Mouse (Mus musculus): ENCODE measurements around the gene A630001G21Rik. TPM values are rescaled to one million over a fixed set of nuclear protein-coding genes. Genes with fewer than 3 reads are reported as not detected.
"Not testable (repeated sequence)": the region's sequence is repeated elsewhere in the genome, so short reads cannot be mapped to it uniquely, and the experiment has no call there.

A630001G21Rik gene
- total RNA-seq (2022) = 1 to 10 TPM in 1 of 4 experiments, under 1 TPM in 3; 0.22 to 1.3 (median 0.34) TPM

DNA sequence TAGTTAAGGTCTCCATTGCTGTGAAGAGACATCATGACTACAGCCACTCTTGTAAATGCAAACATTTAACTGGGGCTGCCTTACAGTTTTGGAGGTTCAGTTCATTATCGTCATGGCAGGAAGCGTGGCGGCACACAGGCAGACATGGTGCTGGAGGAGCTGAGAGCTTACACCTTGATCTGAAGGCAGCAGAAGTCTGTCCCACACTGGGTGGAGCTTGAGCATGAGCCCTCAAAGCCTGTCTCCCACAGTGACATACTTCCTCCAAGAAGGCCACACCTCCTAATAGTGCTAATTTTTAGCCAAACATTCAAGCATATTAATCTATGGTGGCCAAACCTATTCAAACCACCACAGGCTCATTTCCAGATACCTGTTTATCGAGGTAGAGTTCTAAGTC, at the start of gene A630001G21Rik:
Gene A630001G21Rik (minus strand): TSS at position 208 of the 400 bp plus-strand sequence.
- no peak for DNase-seq (ENCODE audit: low spot score)

DNA sequence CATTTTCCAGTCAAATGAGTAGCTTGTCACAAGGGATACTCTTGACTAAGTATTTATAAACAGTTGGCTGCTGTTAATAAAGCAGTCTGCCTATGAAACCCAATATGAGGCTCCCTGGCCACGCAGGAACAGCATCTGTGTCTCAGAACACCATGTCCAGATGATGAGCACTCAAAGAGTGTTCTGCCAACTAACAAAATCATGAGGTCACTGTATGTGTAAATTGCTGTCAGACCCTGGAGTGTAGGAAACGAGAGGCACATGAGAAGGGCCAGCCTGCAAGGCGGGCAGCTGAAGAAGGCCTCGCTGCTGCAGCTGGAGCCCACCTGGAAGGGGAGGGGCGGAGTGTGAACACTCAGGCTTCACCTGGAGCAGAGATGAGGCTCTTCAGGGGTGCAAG, 48.7 kb upstream of the A630001G21Rik start:
- DNase-seq (ENCODE audit: low spot score) = peak; percentile 24

GRCm38 (mm10) chr1:85824905-85825304, 46.5 kb upstream of the A630001G21Rik start:
- DNase-seq (ENCODE audit: low spot score) = no peak

- DNase-seq (ENCODE audit: low spot score) = no peak
Observed at GRCm38 (mm10) chr1:85822239-85822638, 43.8 kb upstream of the A630001G21Rik start.

- DNase-seq (ENCODE audit: low spot score) = no peak
Observed at GRCm38 (mm10) chr1:85819695-85820094, 41.3 kb upstream of the A630001G21Rik start.

GRCm38 (mm10) chr1:85818121-85818520, 39.7 kb upstream of the A630001G21Rik start:
- no peak for DNase-seq (ENCODE audit: low spot score)

GRCm38 (mm10) chr1:85814213-85814612, 35.8 kb upstream of the A630001G21Rik start:
- not testable (repeated sequence) for DNase-seq (ENCODE audit: low spot score)

- DNase-seq (ENCODE audit: low spot score) = no peak
Observed at GRCm38 (mm10) chr1:85810787-85811186, 32.3 kb upstream of the A630001G21Rik start.

GRCm38 (mm10) chr1:85810343-85810742, 31.9 kb upstream of the A630001G21Rik start:
- DNase-seq (ENCODE audit: low spot score) = peak; percentile 43

GRCm38 (mm10) chr1:85809256-85809655, 30.8 kb upstream of the A630001G21Rik start:
- no peak for DNase-seq (ENCODE audit: low spot score)

- no peak for DNase-seq (ENCODE audit: low spot score)
Observed at GRCm38 (mm10) chr1:85804551-85804950, 26.1 kb upstream of the A630001G21Rik start.

DNA sequence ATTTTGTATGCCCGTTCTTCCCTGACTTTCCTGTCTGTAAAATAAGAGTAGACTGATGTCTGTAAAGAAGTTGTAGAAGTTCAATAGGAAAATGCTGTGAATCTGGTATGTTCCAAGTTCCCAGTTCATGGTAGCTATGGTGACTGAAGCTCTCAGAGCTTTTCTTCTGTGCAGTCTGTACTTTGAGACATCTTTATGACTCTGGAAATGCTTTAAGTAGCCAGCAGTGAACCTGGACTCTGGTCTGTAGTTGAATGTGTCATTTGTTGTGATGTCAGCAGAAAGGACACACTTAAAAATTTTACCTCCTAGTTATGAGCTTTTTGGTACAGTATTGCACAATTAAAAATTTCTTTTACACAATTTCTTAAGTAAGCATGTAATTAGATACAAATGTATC, 24.1 kb upstream of the A630001G21Rik start:
- no peak for DNase-seq (ENCODE audit: low spot score)

DNA sequence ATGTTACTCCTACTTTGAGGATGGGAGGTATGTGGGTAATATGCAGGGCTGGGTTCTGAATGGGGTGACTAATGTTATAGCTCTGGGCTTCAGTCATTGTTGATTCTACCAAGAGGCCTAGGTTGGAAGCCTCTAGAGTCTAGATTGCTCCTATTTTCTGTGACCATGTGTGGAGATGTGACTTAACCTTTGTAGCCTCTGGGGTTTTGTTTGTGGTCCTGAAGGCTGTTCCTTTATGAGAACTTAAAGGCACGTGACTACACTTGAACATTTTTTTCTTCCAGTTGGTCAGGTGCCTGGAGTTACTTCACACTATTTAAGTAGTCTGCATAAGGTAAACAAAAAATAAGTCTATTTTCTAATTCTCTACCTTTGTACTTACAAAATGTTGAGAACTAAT, 21.3 kb upstream of the A630001G21Rik start:
- no peak for DNase-seq (ENCODE audit: low spot score)

- DNase-seq (ENCODE audit: low spot score) = no peak
Observed at GRCm38 (mm10) chr1:85795196-85795595, 16.8 kb upstream of the A630001G21Rik start.

DNA sequence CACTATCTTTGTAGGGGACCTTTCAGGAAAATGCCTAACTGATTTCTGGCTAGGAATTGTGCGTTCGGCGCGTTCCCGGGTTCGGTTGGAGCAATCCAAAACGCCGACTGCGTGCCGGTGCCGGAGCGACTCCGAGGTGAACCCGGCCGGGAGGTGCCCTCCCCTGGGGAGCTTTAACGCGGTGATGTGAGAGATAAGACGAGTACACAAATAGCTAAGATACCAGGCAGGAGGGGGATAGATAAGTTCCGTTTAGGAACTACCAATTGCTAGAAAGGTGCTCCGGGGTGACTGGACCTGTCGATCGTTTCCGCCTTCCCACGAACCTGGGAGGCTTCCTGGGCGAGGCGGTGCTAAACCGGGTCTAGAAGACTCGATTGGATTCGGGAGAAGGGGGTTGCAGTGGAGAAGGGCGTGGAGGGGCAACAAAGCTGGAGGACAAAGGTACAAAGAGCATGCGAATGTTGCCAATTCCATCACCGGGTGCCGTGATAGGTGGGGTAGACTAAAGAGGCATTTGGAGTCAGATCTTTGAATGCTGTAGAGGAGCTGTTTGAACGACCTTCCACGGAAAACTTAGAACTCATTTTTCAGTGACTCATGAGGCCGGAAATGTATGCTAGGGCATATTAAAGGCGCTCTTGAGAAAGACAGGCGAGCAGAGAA, 15.8 kb upstream of the A630001G21Rik start:
- peak; percentile 41 for DNase-seq (ENCODE audit: low spot score)

GRCm38 (mm10) chr1:85793208-85794105, 15.0 kb upstream of the A630001G21Rik start, which contains the start of gene Cab39:
TSS of gene Cab39 (plus strand) at chr1:85793441.
- peak; percentile 84 for DNase-seq (ENCODE audit: low spot score)

- no peak for DNase-seq (ENCODE audit: low spot score)
Observed at GRCm38 (mm10) chr1:85791476-85791875, 13.0 kb upstream of the A630001G21Rik start.

DNA sequence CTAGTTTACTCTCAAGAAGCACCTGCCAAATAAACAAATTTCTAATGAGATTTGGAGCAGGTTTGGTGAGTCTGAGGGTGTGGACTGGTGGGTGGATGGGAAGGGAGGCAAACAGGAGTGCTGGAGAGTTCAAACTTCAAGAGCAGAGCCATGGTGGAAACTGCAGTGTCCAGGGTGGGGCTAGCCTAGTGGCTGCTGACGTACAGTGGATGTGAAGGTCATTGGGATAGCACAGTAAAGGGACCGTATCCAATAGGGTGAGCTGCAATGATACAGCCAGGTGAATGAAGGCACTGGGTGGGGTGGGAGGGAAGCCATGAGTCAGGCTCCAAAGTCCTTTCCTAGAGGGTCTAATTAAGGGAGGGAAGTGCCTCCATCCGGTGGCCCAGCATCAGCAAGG, 12.1 kb upstream of the A630001G21Rik start:
- DNase-seq (ENCODE audit: low spot score) = no peak

DNA sequence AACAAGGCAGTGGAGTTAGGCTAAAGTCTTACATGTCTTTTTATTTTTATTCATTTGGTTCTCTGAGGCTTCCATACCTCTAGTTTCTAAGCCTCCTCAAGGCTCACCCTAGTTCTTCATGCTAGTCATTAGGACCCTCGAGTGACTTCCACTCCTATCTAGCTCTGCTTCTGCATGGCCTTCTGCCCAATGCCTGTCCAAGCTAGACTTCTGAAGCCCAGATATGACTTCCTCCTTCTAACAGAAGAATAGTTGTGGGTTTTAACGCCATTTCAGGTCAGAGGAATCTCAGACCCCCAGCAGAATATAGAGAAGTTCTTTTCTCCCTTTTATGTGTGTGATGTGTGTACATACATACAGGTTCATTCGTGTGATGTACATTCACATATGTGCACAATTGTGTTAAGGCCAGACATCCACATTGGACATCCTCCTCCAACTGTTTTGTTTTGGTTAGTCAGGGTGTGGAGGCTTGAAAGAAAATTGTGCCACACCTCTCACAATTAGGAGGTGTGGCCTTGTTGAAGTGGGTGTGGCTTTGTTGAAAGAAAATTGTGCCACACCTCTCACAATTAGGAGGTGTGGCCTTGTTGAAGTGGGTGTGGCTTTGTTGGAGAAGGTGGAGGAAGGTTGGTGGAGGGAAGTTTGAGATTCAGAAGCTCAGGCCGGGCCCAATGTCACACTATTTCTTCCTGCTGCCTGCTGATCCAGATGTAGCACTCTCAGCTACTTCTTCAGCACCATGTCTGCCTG, 1.2 kb upstream of the A630001G21Rik start:
- DNase-seq (ENCODE audit: low spot score) = no peak

DNA sequence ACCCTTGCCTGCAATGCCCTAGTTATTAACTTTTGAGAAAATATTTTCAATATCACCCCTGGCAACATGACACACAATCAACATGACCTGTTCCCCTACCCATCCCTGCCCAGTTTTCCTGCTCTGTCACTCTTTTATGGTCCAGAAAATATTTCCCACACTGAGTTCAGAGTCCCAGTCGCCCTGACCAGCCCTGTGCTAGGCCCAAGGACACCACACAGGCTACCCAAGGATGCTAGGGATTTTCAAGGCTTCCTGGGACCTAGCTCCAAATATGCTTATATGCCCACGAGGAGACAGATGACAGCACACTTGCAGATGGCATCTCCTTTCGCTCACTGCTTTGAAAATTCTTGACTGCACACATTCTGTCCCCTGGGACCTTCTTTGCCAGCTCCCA, 569 bp upstream of the A630001G21Rik start:
- no peak for DNase-seq (ENCODE audit: low spot score)

GRCm38 (mm10) chr1:85776154-85776553, 2.3 kb downstream of the A630001G21Rik start:
- DNase-seq (ENCODE audit: low spot score) = no peak

DNA sequence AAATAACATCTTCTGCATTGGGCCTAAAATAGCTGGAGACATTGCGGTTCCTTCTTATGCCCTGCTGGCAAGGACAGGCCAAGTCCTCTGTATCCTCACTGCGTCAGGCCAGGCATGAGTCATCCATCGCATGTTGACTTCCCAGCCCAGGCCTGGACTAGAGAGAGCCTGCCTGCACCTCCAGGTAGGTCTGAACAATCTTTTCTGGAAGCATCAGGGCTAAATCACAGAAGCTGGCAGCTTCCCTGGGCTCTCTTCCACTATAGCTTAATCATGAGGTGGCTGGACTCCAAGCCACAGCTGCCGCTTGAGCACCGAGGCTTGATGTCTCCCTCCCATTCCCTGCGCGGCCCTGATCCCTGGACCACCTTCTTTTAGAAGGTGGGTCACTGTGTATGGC, 3.3 kb downstream of the A630001G21Rik start:
- peak; percentile 40 for DNase-seq (ENCODE audit: low spot score)
